ENCODE assay signal across 8 mouse cellular contexts in the genomic region with DNA sequence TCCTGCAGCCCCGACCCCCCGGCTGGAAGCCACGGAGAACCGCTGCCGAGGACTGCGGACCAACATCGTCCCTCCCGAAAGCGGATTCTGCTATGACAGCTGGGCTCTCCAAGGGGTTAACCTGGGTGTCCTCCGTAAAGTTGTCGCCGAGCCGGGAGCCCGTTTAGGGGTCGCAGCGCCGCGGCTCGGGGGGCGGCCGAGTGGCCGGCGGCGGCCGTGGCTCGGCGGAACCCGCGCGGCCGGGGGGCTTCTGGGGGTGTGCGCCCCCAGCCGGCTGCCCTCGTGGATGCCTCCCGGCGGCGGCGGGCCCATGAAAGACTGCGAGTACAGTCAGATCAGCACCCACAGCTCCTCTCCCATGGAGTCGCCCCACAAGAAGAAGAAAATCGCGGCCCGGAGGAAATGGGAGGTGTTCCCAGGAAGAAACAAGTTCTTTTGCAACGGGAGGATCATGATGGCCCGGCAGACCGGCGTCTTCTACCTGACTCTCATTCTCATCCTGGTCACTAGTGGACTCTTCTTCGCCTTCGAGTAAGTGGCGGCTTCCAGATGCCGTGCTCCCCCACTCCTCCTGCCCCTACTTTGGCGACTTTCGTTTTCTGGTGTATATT. TPM values are rescaled to one million over a fixed set of nuclear protein-coding genes. Genes with fewer than 3 reads are reported as not detected.
DNase-seq lines count a peak whose midpoint lies in the region; ATAC-seq and TF ChIP-seq lines count a peak whose summit lies in the region.

No protein-coding gene starts in this region.

- TF ChIP-seq CTCF in left cerebral cortex, adult 2 months (IDR thresholded peaks at IDR 0.05) = no peak; the same call in none of the 2 replicates

- H3K4me2 ChIP-seq in hindbrain, embryonic 16.5 days (ENCODE audit: low read length) = peak overlapping the region; percentile 97

- no peak for ATAC-seq in hindbrain, embryonic 16.5 days

- no peaks in the 10 kb centered on the region for H3K9me3 ChIP-seq in hindbrain, embryonic 16.5 days (ENCODE audit: control insufficient read depth, low read length)

- intact Hi-C loops in left cerebral cortex, adult 2 months (cut with DNase I) = loop anchor here (2.0 kb wide), 1 partner anchor 36 kb away; no protein-coding TSS in a partner anchor

- H3K9ac ChIP-seq in hindbrain, embryonic 16.5 days (ENCODE audit: low read depth, low read length) = peak overlapping the region; percentile 86

- no peaks in the 10 kb centered on the region for H3K27me3 ChIP-seq in hindbrain, embryonic 16.5 days (replicated peaks; ENCODE audit: control insufficient read depth, insufficient read depth, low read length)

- DNase-seq in left cerebral cortex, adult 2 months (ENCODE audit: extremely low spot score in 1 of 2, low spot score in 2 of 2) = peak; percentile 38 to 43
- DNase-seq in left cerebral cortex, adult 8-10 months (ENCODE audit: low spot score in 2 of 2) = no peak
- DNase-seq in forelimb bud, embryonic 11.5 days (ENCODE audit: low read depth, low spot score) = peak; percentile 7
- peak; percentile 62 for DNase-seq in liver
- peak; percentile 71 for DNase-seq in neural tube, embryonic 10.5 days (ENCODE audit: extremely low spot score, low spot score)
- peak; percentile 79 for DNase-seq in thymus, postnatal 4 days

- H3K4me3 ChIP-seq in left cerebral cortex, adult 2 months = peak overlapping the region; percentile 88
- H3K4me3 ChIP-seq in brown adipose tissue, adult 24 weeks (ENCODE audit: insufficient read depth, low read depth, low read length) = peak overlapping the region; percentile 90
- H3K4me3 ChIP-seq in hindbrain, embryonic 16.5 days (ENCODE audit: low read length) = peak overlapping the region; percentile 88

- peak overlapping the region; percentile 96 for H3K27ac ChIP-seq in left cerebral cortex, adult 2 months
- H3K27ac ChIP-seq in brown adipose tissue, adult 24 weeks (replicated peaks; ENCODE audit: low read depth, low read length) = peak overlapping the region; percentile 47; the same call in 1 of the 2 replicates
- H3K27ac ChIP-seq in hindbrain, embryonic 16.5 days (ENCODE audit: low read depth, low read length) = peak overlapping the region; percentile 96

- peaks cover 3% of the 10 kb centered on the region; the same call in 1 of the 2 replicates for H3K4me1 ChIP-seq in brown adipose tissue, adult 24 weeks (ENCODE audit: control insufficient read depth, insufficient read depth, insufficient read length, low read length)
- H3K4me1 ChIP-seq in hindbrain, embryonic 16.5 days (ENCODE audit: control insufficient read depth, insufficient read depth, low read depth, low read length) = peaks cover 22% of the 10 kb centered on the region

- no peaks in the 10 kb centered on the region for H3K36me3 ChIP-seq in hindbrain, embryonic 16.5 days (ENCODE audit: control insufficient read depth, insufficient read depth, low read length)

- 4% methylated on average over 44 of the region's 53 CpGs for WGBS in hindbrain, embryonic 16.5 days

RNA-seq across cellular contexts. Expression of gene Zdhhc14, which starts 0.9 kb away (rescaled TPM):
- total RNA-seq in left cerebral cortex, adult 2 months (2021) = 10 to 100 TPM; 44.9 to 46.8 TPM
- 10 to 100 TPM; 31.1 to 37.5 (median 33.0) TPM for total RNA-seq in left cerebral cortex, adult 8-10 months (2022)
- 2.2 and 3.1 TPM in 2 replicates for polyA plus RNA-seq in brown adipose tissue, adult 24 weeks (2012; ENCODE audit: insufficient read depth, insufficient read length, missing spikeins)
- polyA plus RNA-seq in hindbrain, embryonic 16.5 days (2015; fragmentation: Nextera tagmentation; extraction: Ambion mirVana) = 5.0 and 9.0 TPM in 2 replicates

RNA-seq across cellular contexts. Expression of gene Tmem242, which starts 53.2 kb away (rescaled TPM):
- 10 to 100 TPM; 80.8 to 84.0 TPM for total RNA-seq in left cerebral cortex, adult 2 months (2021)
- total RNA-seq in left cerebral cortex, adult 8-10 months (2022) = 10 to 100 TPM; 81.6 to 92.9 (median 86.8) TPM
- 323 and 343 TPM in 2 replicates for polyA plus RNA-seq in brown adipose tissue, adult 24 weeks (2012; ENCODE audit: insufficient read depth, insufficient read length, missing spikeins)
- 112 and 118 TPM in 2 replicates for polyA plus RNA-seq in hindbrain, embryonic 16.5 days (2015; fragmentation: Nextera tagmentation; extraction: Ambion mirVana)

Comparison
In these comparisons a context has a peak if more than half of its experiments do, and no peak if none do; other contexts are left out.
1. DNase-seq: peak in left cerebral cortex, adult 2 months (2 of 2), forelimb bud, embryonic 11.5 days (single experiment), liver (single experiment), neural tube, embryonic 10.5 days (single experiment) and thymus, postnatal 4 days (single experiment); none in left cerebral cortex, adult 8-10 months (0 of 2).
2. Peak in every context shown above with its lines, with median percentiles within 50 percentile points of each other: H3K27ac ChIP-seq and H3K4me3 ChIP-seq.